Mouse (Mus musculus) olfactory bulb, adult 2 months (tissue): ENCODE results near the gene Dscam. TPM values are rescaled to one million over a fixed set of nuclear protein-coding genes. Genes with fewer than 3 reads are reported as not detected.

Source experiments
- H3K27ac ChIP-seq: fragments of 200-500 bp; 2 replicates; pipeline ENCODE4 v1.5.1; 2012; ENCODE audit warnings: low read depth, low read length; ENCODE audit not compliant: insufficient read depth
- H3K4me1 ChIP-seq: fragments of 200-500 bp; 2 replicates; pipeline ENCODE4 v1.6.1; 2012; ENCODE audit warnings: low read length; ENCODE audit not compliant: control insufficient read depth, insufficient read depth
- H3K4me3 ChIP-seq: fragments of 200-500 bp; 2 replicates; pipeline ENCODE4 v1.5.1; 2012; ENCODE audit warnings: mild to moderate bottlenecking, low read depth, low read length, moderate library complexity; ENCODE audit not compliant: insufficient read depth
- CTCF ChIP-seq: fragments of 200-500 bp; IDR thresholded peaks from 2 replicates; pipeline ENCODE4 v1.5.1; 2012; ENCODE audit warnings: low read depth, mild to moderate bottlenecking, low read length, moderate library complexity; ENCODE audit not compliant: insufficient read depth
- POLR2A ChIP-seq: fragments of 200-500 bp; IDR thresholded peaks from 2 replicates; pipeline ENCODE4 v1.6.1; 2012; ENCODE audit warnings: mild to moderate bottlenecking, low read depth, low read length, moderate library complexity; ENCODE audit not compliant: insufficient read depth
- WGBS: fragments of 180-500 bp; shearing (Covaris S2); methylation state at CpG from one replicate; pipeline ENCODE4 v1.1.7; 2018; 5-methylcytosine and 5-hydroxymethylcytosine counted together
- polyA plus RNA-seq: library from polyadenylated mRNA; stranded (reverse); fragments of >200 nt; gene quantifications from 2 replicates; pipeline ENCODE4 v1.2.4, GENCODE M21; 2012; ENCODE audit warnings: low replicate concordance; ENCODE audit not compliant: missing spikeins, insufficient read depth, insufficient read length

The Dscam gene
- polyA plus RNA-seq, 1 experiment = 97.5 TPM

DNA sequence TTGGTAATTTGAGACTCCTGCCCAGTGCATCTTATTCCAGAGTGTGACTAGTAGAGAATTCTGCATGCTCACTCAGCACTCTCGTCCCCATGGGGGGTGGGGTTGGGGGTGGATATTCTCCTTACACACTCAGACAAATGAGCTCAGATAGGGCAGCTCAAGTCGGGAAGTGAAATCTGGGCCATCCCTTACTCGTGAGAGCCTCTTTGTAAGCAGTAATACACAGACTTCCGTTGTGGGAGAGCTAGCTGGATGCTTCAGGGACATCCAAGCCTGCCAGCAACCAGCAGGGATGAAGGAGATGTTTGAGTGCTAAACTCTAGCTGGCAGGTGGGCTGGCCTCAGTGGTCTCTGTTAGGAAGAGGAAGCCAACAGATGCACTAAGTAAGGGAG, 416.8 kb downstream of the Dscam start:
- TF ChIP-seq CTCF = no peak
- H3K27ac ChIP-seq = no peak overlapping the region
- H3K4me3 ChIP-seq = no peak overlapping the region
- peaks cover 17% of the 10 kb centered on the region for H3K4me1 ChIP-seq
- 27% methylated on average over 4 of the region's 4 CpGs for WGBS

- no peak overlapping the region for H3K4me3 ChIP-seq
- 84% methylated on average over 2 of the region's 2 CpGs for WGBS
- peaks cover 12% of the 10 kb centered on the region for H3K4me1 ChIP-seq
- TF ChIP-seq CTCF (no peak), POLR2A (no peak)
- 0 out of 2 replicates have a peak overlapping the region, but pooled peaks have one; percentile 50 for H3K27ac ChIP-seq
These were observed 417.3 kb downstream of the Dscam start for GRCm38 (mm10) chr16:96753164-96753780.

GRCm38 (mm10) chr16:96742475-96743255, 427.9 kb downstream of the Dscam start:
- Histone ChIP-seq H3K27ac (no peak overlapping the region), H3K4me1 (peaks cover 2% of the 10 kb centered on the region), H3K4me3 (no peak overlapping the region)
- no peak for TF ChIP-seq CTCF
- no peak for TF ChIP-seq POLR2A
- 39% methylated on average over 5 of the region's 5 CpGs for WGBS

DNA sequence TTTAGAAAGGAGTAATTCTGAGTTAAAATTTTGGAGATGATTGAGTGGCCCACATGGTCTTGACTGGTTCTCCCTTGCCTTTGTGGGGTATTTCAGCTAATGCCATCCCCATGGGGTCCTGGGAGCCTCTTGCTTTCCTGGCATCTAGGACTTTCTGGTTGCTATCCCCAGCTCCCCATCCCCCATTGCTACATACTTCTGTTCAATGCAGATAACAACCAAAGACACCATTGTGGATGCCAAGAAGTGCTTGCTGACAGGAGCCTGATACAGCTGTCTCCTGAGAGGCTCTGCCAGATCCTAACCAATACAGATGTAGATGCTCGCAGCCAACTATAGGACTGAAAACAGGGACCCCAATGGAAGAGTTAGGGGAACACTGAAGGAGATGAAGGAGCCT, 429.2 kb downstream of the Dscam start:
- H3K4me1 ChIP-seq = peaks cover 2% of the 10 kb centered on the region
- no peak overlapping the region for H3K27ac ChIP-seq
- no peak overlapping the region for H3K4me3 ChIP-seq
- TF ChIP-seq POLR2A (no peak), CTCF (no peak)
- WGBS = 76% methylated on average over 1 of the region's 1 CpGs

DNA sequence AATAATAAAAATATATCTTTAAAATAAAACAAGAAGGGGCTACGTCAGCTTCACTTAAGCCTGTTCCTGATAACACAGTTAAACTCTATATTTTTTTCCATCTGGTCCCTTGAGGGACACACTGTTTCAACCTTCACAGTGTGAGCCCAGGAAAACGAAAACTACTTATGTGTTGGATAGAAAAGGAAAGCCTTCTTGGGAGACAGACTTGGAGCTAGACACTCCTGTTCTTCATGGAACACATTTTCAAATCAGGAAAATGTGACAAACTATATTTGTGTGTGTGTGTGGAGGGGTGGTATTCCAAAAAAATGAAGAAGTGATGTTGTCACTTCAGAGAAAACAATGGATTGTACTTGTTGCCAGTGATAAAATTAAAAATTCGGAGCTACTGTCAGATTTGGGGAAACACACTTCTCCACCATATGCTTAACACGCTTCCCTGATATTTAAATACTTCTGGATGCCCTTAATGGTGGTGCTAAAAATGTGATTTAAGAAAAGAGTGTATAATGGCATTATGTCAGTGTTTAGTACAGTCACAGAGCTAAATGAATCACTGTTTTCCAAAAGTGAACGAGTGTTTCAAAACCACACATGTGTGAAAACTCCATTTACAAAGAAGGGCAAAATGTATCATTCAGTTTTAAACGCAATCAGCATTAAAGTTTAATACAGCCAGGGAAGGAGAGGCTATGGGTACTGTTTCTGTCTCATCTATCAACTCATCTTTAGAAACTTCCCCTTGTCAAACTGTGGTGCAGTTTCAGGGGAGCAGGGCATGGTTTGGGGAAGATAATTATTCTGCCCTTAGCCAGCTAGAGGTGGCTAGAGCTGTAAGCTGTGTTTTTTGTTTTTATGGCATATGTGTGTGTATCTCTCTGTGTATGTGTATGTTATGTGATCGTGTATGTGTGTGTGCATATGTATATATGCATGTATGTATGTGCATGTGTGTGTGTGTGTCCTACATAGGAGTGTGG, 430.2 kb downstream of the Dscam start:
- WGBS = 55% methylated on average over 7 of the region's 7 CpGs
- TF ChIP-seq POLR2A (no peak), CTCF (no peak)
- Histone ChIP-seq H3K4me3 (no peak overlapping the region), H3K27ac (no peak overlapping the region), H3K4me1 (peaks cover 2% of the 10 kb centered on the region)

- TF ChIP-seq CTCF = no peak
- H3K4me3 ChIP-seq = no peak overlapping the region
- 98% methylated on average over 1 of the region's 1 CpGs for WGBS
- H3K27ac ChIP-seq = no peak overlapping the region
- H3K4me1 ChIP-seq = no peaks in the 10 kb centered on the region
These were observed 434.1 kb downstream of the Dscam start for GRCm38 (mm10) chr16:96736501-96736900.

GRCm38 (mm10) chr16:96730881-96731280, 439.7 kb downstream of the Dscam start:
- H3K4me1 ChIP-seq = peaks cover 10% of the 10 kb centered on the region
- no peak overlapping the region for H3K27ac ChIP-seq
- H3K4me3 ChIP-seq = no peak overlapping the region
- WGBS = 58% methylated on average over 3 of the region's 3 CpGs
- TF ChIP-seq POLR2A = no peak
- TF ChIP-seq CTCF = no peak

DNA sequence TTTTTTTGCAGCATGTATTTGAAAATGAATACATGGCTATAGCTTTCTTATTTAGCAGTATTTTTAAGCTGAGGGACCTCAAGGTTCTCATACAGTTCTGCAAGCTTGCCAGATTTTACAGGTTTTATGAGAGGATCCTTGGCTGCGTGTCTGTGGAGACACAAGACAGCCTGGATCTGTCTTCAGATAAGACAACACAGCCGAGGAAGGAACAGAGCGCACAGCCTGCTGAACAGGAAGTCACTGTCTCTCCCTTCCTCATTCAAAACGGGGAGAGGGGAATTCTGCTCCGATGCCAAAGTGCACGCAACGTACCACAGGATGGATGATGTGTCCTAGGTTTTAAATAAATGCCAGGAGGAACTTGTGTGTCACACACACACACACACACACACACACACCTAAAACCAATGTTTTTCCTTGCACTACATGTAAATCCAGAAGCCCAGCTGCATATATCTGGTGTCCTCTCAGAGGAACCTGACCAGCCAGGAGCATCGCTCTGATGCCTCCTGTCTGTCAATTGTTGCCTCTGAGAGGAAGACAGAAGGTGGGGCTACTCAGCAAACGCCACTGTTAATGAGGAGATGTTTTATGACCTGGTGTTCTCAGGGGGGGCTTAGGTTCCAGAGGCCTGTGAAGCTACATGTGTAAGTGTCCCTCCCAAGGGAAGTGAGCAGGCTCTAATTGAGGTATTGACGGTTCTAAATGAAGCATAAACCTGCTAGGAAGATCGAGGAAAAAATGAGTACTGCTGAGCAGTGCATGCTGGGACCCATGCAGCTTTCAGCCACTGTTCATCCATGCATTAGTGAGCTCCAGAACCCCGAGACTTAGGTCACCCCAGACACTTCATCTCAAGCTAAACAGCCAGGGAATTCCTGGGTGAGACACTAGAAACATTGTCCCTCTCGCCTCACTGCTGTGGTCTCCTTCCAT, 442.4 kb downstream of the Dscam start:
- WGBS = 56% methylated on average over 13 of the region's 13 CpGs
- TF ChIP-seq CTCF (no peak), POLR2A (no peak)
- 0 out of 2 replicates have a peak overlapping the region, but pooled peaks have one; percentile 9 for H3K27ac ChIP-seq

More for the DNA sequence above, 442.4 kb downstream of the Dscam start:
- peaks cover 16% of the 10 kb centered on the region for H3K4me1 ChIP-seq
- H3K4me3 ChIP-seq = no peak overlapping the region
